Mouse (Mus musculus) urinary bladder, postnatal 4 days (tissue): ENCODE measurements around the gene Ehd4.

ENCODE experiments used
- DNase-seq, 2 experiments: peaks; one replicate each; pipeline ENCODE4 v3.0.0; 2021 to 2022; ENCODE audit warnings: low spot score in 2 of 2

Gene Ehd4

GRCm38 (mm10) chr2:120108077-120108476 is 46.3 kb downstream of the Ehd4 start:
- DNase-seq: no peak

- DNase-seq: no peak
Measured at GRCm38 (mm10) chr2:120107446-120107845, 47.0 kb downstream of the Ehd4 start.

- no peak for DNase-seq
Measured at GRCm38 (mm10) chr2:120106397-120106973, 47.9 kb downstream of the Ehd4 start.

- no peak for DNase-seq
Measured at GRCm38 (mm10) chr2:120105861-120106260, 48.5 kb downstream of the Ehd4 start.

- no peak for DNase-seq
Measured at GRCm38 (mm10) chr2:120102881-120103280, 51.5 kb downstream of the Ehd4 start.

- DNase-seq: no peak
Measured at GRCm38 (mm10) chr2:120102450-120102849, 52.0 kb downstream of the Ehd4 start.

GRCm38 (mm10) chr2:120101961-120102360 is 52.4 kb downstream of the Ehd4 start:
- DNase-seq: no peak

GRCm38 (mm10) chr2:120099886-120100285 is 54.5 kb downstream of the Ehd4 start:
- DNase-seq: no peak

- DNase-seq: no peak
Measured at GRCm38 (mm10) chr2:120099263-120099662, 55.1 kb downstream of the Ehd4 start.

GRCm38 (mm10) chr2:120098781-120099202 is 55.6 kb downstream of the Ehd4 start:
- no peak for DNase-seq

GRCm38 (mm10) chr2:120097868-120098267 is 56.5 kb downstream of the Ehd4 start:
- DNase-seq: no peak

GRCm38 (mm10) chr2:120096711-120097110 is 57.7 kb downstream of the Ehd4 start:
- DNase-seq: no peak

- DNase-seq: no peak
Measured at GRCm38 (mm10) chr2:120096191-120096590, 58.2 kb downstream of the Ehd4 start.

GRCm38 (mm10) chr2:120095171-120095570 is 59.2 kb downstream of the Ehd4 start:
- DNase-seq: no peak

GRCm38 (mm10) chr2:120093671-120094430 is 60.6 kb downstream of the Ehd4 start:
- peak in 1 of 2 experiments; percentile 48 for DNase-seq

GRCm38 (mm10) chr2:120090979-120091378 is 63.4 kb downstream of the Ehd4 start:
- no peak for DNase-seq

GRCm38 (mm10) chr2:120087897-120088296 is 66.5 kb downstream of the Ehd4 start:
- no peak for DNase-seq

GRCm38 (mm10) chr2:120087391-120087790 is 67.0 kb downstream of the Ehd4 start:
- no peak for DNase-seq

GRCm38 (mm10) chr2:120086038-120086437 is 68.4 kb downstream of the Ehd4 start:
- DNase-seq: no peak

GRCm38 (mm10) chr2:120084593-120085361 is 69.6 kb downstream of the Ehd4 start:
- DNase-seq: peak in 1 of 2 experiments; percentile 45

GRCm38 (mm10) chr2:120082416-120082815 is 72.0 kb downstream of the Ehd4 start:
- DNase-seq: no peak

GRCm38 (mm10) chr2:120076076-120076705 is 78.2 kb downstream of the Ehd4 start:
- DNase-seq: peak in 1 of 2 experiments; percentile 36
